Mouse (Mus musculus): ENCODE measurements at regions not wholly inside any gene's neighbourhood (a gene's known extent, or its start where the extent isn't known, plus 50 kb on each side); places are given as distances from the start of the nearest gene placed in this dataset.

DNA sequence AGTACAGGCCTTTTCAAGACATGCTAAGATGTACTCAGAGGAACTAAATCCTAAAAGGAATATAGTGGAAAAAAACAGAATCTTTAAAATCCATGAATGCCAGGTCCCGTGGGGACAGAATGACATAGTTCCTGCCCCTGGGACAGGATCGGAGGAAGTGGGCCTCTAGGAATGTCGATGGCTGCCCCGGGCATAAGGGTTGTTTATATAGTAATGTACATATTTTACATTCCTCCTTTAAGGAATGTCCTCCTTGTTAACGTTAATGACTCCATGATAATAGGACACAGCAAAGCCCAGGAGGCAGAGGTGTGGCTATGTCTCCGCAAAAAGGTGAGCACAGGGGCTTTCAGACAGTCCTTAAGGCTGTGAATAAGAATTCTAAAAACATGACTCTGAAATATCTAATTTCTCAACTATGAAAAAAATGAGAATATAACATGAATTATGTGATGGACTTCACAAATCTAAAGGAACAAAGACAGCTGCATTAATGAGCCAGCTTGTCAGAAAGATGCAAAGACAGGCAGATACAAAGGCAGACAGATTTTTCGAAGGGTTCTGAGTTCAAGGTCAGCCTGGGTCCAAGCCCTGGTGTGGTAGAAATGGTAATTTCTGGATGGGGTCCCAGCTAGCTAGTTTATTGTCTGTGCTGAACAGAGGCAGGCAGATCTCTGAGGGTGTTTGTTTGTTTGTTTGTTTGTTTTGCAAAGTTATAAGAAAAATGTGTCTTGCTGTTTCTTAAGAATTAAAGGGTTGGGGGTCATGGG, 111.3 kb upstream of the Pcgf5 start:
- Histone ChIP-seq H3K4me1 (replicated peaks; ENCODE audit: low read depth, low read length) (peaks cover 15% of the 10 kb centered on the region; the same call in 1 of the 2 replicates), H3K9me3 (ENCODE audit: low read length) (no peaks in the 10 kb centered on the region), H3K4me3 (replicated peaks; ENCODE audit: low read length) (no peak overlapping the region), H3K36me3 (ENCODE audit: insufficient read depth, low read length) (no peaks in the 10 kb centered on the region), H3K27me3 (ENCODE audit: insufficient read depth, low read length) (no peaks in the 10 kb centered on the region)
- no peak for TF ChIP-seq POU5F1 (IDR thresholded peaks at IDR 0.05; ENCODE audit: borderline replicate concordance, low read length)

DNA sequence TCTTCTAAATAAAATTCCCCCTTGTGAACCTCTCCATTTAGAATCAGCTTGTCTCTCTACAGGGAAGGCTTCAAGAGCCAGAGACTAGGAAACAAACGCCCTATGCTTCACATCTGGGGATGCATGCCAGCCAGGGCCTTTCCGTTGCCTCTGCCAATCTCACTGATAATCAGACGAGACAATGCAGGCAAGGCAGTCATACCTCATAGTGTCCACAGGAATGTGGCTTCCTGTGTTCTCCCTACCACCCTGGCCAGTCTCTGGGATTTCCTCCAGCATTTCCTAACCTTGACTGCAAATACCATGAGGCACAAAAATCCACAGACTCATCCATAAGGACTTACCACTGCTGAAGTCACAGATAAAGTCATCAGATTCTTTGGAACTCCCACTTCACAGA, 110.4 kb upstream of the Pcgf5 start:
- H3K4me1 ChIP-seq (replicated peaks; ENCODE audit: low read depth, low read length), result peaks cover 17% of the 10 kb centered on the region
- H3K27me3 ChIP-seq (ENCODE audit: insufficient read depth, low read length), result no peaks in the 10 kb centered on the region
- H3K36me3 ChIP-seq (ENCODE audit: insufficient read depth, low read length), result no peaks in the 10 kb centered on the region
- no peaks in the 10 kb centered on the region for H3K9me3 ChIP-seq (ENCODE audit: low read length)
- no peak for TF ChIP-seq POU5F1 (IDR thresholded peaks at IDR 0.05; ENCODE audit: borderline replicate concordance, low read length)
- no peak for TF ChIP-seq CTCF (conservative IDR thresholded peaks at IDR 0.05; ENCODE audit: low read length)
- no peak for TF ChIP-seq NANOG (IDR thresholded peaks at IDR 0.05; ENCODE audit: borderline replicate concordance, low read length)
- H3K4me3 ChIP-seq (replicated peaks; ENCODE audit: low read length), result no peak overlapping the region

DNA sequence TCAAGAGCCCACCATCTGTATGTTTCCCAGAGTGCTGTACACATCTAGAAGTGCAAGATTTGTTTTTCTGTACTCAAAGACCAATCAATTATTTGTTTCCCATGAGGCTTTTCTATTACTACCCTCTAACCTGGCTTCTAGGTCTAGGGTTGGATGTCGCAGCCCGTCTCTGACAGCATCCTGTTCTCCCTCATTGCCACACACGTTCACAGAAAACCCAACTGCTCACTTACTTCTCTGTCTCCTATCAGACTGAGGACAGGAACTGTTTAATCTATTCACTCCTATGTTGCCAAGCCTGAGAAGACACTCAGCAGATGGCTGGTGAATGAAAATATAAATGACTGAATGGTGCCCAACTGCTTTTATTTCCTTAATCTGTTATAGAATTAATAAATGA, 109.6 kb upstream of the Pcgf5 start:
- H3K36me3 ChIP-seq (ENCODE audit: insufficient read depth, low read length), result no peaks in the 10 kb centered on the region
- TF ChIP-seq NANOG (IDR thresholded peaks at IDR 0.05; ENCODE audit: borderline replicate concordance, low read length), result no peak
- TF ChIP-seq CTCF (conservative IDR thresholded peaks at IDR 0.05; ENCODE audit: low read length), result no peak
- no peak for TF ChIP-seq POU5F1 (IDR thresholded peaks at IDR 0.05; ENCODE audit: borderline replicate concordance, low read length)
- no peaks in the 10 kb centered on the region for H3K27me3 ChIP-seq (ENCODE audit: insufficient read depth, low read length)
- H3K9me3 ChIP-seq (ENCODE audit: low read length), result no peaks in the 10 kb centered on the region
- peaks cover 20% of the 10 kb centered on the region for H3K4me1 ChIP-seq (replicated peaks; ENCODE audit: low read depth, low read length)
- H3K4me3 ChIP-seq (replicated peaks; ENCODE audit: low read length), result no peak overlapping the region

DNA sequence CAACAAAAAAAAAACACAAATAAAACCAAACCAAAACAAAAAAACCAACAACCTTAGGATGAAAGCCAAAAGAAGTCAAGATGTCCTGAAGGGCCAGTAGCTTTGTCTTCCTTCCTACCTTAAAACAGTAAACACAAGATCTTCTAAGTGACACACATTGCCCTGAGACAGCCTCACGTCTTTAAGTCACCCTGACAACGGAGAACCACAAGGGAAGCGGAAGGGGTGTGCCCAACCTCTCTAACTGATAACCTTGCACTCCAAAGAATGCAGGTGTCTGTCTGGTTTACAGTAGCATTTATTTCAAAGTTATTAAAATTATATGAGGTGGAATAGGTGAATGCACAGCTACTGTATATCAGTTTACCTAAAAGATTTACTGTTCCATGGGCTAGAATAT, 105.7 kb upstream of the Pcgf5 start:
- Histone ChIP-seq H3K27me3 (ENCODE audit: insufficient read depth, low read length) (no peaks in the 10 kb centered on the region), H3K4me3 (replicated peaks; ENCODE audit: low read length) (no peak overlapping the region)
- no peak for TF ChIP-seq NANOG (IDR thresholded peaks at IDR 0.05; ENCODE audit: borderline replicate concordance, low read length)
- no peak for TF ChIP-seq CTCF (conservative IDR thresholded peaks at IDR 0.05; ENCODE audit: low read length)
- TF ChIP-seq POU5F1 (IDR thresholded peaks at IDR 0.05; ENCODE audit: borderline replicate concordance, low read length), result no peak

DNA sequence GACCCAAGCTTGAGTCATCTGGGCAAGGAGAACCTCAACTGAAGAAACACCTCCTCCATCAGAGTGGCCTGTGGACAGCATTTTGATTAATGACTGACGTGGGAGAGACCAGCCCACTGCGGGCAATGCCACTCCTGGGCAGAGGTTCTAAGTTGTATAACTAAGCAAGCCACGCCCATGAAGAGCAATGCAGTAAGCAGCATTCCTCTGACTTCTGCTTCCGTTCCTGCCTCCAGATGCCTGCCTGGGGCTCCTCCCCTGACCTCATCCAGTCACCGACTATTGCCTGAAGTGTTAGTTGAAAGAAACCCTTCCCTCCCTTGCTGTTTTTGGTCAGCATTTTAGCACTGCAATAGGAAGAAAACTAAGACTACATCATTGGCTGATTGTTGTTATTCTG, 105.2 kb upstream of the Pcgf5 start:
- H3K9me3 ChIP-seq (ENCODE audit: low read length), result peaks cover 15% of the 10 kb centered on the region; the same call in 1 of the 2 replicates
- peaks cover 6% of the 10 kb centered on the region; the same call in 1 of the 2 replicates for H3K4me1 ChIP-seq (replicated peaks; ENCODE audit: low read depth, low read length)
- H3K27me3 ChIP-seq (ENCODE audit: insufficient read depth, low read length), result no peaks in the 10 kb centered on the region
- TF ChIP-seq NANOG (IDR thresholded peaks at IDR 0.05; ENCODE audit: borderline replicate concordance, low read length) (no peak), CTCF (conservative IDR thresholded peaks at IDR 0.05; ENCODE audit: low read length) (no peak), POU5F1 (IDR thresholded peaks at IDR 0.05; ENCODE audit: borderline replicate concordance, low read length) (no peak)
- H3K36me3 ChIP-seq (ENCODE audit: insufficient read depth, low read length), result no peaks in the 10 kb centered on the region
- H3K4me3 ChIP-seq (replicated peaks; ENCODE audit: low read length), result no peak overlapping the region

More for the DNA sequence above, 105.7 kb upstream of the Pcgf5 start:
- Histone ChIP-seq H3K9me3 (ENCODE audit: low read length) (peaks cover 10% of the 10 kb centered on the region; the same call in 1 of the 2 replicates), H3K4me1 (replicated peaks; ENCODE audit: low read depth, low read length) (peaks cover 11% of the 10 kb centered on the region; the same call in 1 of the 2 replicates), H3K36me3 (ENCODE audit: insufficient read depth, low read length) (no peaks in the 10 kb centered on the region)

DNA sequence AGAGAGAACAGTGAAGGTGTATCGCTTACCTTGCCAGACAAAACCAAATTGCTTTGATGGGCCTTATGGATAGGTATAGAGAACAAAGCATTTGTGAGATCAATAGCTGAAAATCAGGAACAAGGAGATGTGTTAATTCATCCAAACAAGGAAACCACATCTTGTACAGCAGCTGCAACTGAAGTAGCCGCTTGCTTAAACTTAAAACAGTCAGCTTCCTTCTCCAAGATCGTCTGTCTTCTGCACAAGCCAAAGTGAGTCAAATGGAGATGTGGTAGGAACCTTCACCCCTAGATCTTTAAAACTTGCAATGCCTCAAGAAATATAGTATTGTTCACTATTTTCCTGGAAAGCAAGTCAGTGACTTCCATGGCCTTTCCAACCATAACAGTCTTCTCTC, 95.6 kb upstream of the Pcgf5 start:
- H3K4me1 ChIP-seq (replicated peaks; ENCODE audit: low read depth, low read length), result no peaks in the 10 kb centered on the region
- TF ChIP-seq NANOG (IDR thresholded peaks at IDR 0.05; ENCODE audit: borderline replicate concordance, low read length) (no peak), POU5F1 (IDR thresholded peaks at IDR 0.05; ENCODE audit: borderline replicate concordance, low read length) (no peak), CTCF (conservative IDR thresholded peaks at IDR 0.05; ENCODE audit: low read length) (no peak)

DNA sequence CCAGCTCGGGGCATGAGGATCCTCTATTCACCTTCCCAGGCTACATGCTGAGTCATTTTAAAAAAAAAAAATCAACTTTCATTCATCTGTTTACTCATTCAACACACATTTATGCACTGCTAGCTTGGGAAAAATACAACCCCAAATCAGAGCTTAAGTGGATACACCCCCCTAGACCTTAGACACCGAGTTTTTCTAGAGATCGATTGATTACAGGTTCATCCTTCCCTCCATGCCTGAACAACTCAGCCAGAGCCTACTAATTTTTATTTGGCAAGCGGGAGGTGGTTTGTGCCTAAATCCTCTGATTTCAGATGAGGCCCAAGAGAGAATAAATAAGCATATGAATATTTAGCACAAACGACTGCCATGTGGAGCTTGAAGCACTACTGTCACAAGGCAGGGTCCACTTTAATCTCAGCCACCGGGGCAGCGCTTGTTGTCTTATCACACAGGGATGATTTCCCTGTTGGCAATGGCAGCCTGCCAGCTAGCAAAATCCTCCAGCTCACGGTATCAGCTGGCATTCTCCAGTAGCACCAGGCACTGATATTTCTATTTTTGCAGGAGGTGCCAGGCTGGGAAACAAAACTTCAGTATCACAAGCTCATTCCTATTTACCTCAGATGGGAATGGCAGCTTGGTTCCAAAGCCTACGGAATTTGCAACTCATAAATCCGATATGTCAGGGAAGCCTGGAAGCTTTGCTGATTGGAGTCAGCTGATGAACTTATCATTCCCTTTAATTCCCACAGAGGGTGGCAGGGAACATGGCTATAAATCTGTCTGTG, 90.2 kb upstream of the Pcgf5 start:
- no peaks in the 10 kb centered on the region for H3K27me3 ChIP-seq (ENCODE audit: insufficient read depth, low read length)
- H3K9me3 ChIP-seq (ENCODE audit: low read length), result no peaks in the 10 kb centered on the region

More for the DNA sequence above, 95.6 kb upstream of the Pcgf5 start:
- H3K36me3 ChIP-seq (ENCODE audit: insufficient read depth, low read length), result no peaks in the 10 kb centered on the region
- peaks cover 8% of the 10 kb centered on the region; the same call in 1 of the 2 replicates for H3K9me3 ChIP-seq (ENCODE audit: low read length)
- no peaks in the 10 kb centered on the region for H3K27me3 ChIP-seq (ENCODE audit: insufficient read depth, low read length)
- no peak overlapping the region for H3K4me3 ChIP-seq (replicated peaks; ENCODE audit: low read length)

DNA sequence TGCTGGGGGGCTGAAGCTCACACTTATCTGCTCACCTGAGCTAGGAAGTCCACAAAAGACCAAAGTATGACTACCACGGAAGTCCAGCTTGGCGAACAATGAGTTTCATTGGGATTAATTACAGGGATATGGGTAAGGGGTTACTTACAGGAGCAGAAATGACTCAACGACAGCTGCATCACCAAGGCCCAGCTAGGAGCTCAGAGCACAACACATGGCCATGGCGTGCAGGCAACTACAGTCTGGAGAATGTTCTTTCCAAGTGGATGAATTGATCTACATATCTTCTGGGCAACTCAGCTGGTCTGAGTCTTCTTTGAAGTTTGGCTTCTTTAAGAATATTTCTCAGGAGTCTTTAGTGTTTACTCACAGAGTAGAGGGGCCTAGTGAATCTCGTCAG, 86.3 kb upstream of the Pcgf5 start:
- no peak overlapping the region for H3K4me3 ChIP-seq (replicated peaks; ENCODE audit: low read length)
- H3K36me3 ChIP-seq (ENCODE audit: insufficient read depth, low read length), result no peaks in the 10 kb centered on the region
- no peaks in the 10 kb centered on the region for H3K9me3 ChIP-seq (ENCODE audit: low read length)
- TF ChIP-seq NANOG (IDR thresholded peaks at IDR 0.05; ENCODE audit: borderline replicate concordance, low read length), result no peak
- no peak for TF ChIP-seq CTCF (conservative IDR thresholded peaks at IDR 0.05; ENCODE audit: low read length)
- TF ChIP-seq POU5F1 (IDR thresholded peaks at IDR 0.05; ENCODE audit: borderline replicate concordance, low read length), result no peak
- no peaks in the 10 kb centered on the region for H3K27me3 ChIP-seq (ENCODE audit: insufficient read depth, low read length)
- 0 out of 2 replicates have a peak, but pooled peaks cover 4% of the 10 kb centered on the region for H3K4me1 ChIP-seq (replicated peaks; ENCODE audit: low read depth, low read length)

More for the DNA sequence above, 90.2 kb upstream of the Pcgf5 start:
- Histone ChIP-seq H3K4me3 (replicated peaks; ENCODE audit: low read length) (no peak overlapping the region), H3K4me1 (replicated peaks; ENCODE audit: low read depth, low read length) (no peaks in the 10 kb centered on the region), H3K36me3 (ENCODE audit: insufficient read depth, low read length) (no peaks in the 10 kb centered on the region)
- TF ChIP-seq NANOG (IDR thresholded peaks at IDR 0.05; ENCODE audit: borderline replicate concordance, low read length), result no peak
- no peak for TF ChIP-seq POU5F1 (IDR thresholded peaks at IDR 0.05; ENCODE audit: borderline replicate concordance, low read length)
- no peak for TF ChIP-seq CTCF (conservative IDR thresholded peaks at IDR 0.05; ENCODE audit: low read length)

All from E14TG2a.4 (cell line).